In genomic region chr7:144417644-144418343, GRCm38 (mm10) we compare ENCODE assay signal across 8 mouse cellular contexts. TPM values are rescaled to one million over a fixed set of nuclear protein-coding genes. Genes with fewer than 3 reads are reported as not detected.
DNase-seq lines count a peak whose midpoint lies in the region; ATAC-seq lines count a peak whose summit lies in the region.

No protein-coding gene starts in this region.

- H3K4me3 ChIP-seq in limb, embryonic 13.5 days = no peak overlapping the region
- no peak overlapping the region for H3K4me3 ChIP-seq in limb, embryonic 10.5 days
- no peak overlapping the region for H3K4me3 ChIP-seq in hindbrain, embryonic 16.5 days (ENCODE audit: low read length)
- no peak overlapping the region for H3K4me3 ChIP-seq in limb, embryonic 15.5 days

- 47% methylated on average over 16 of the region's 16 CpGs for WGBS in limb, embryonic 13.5 days
- WGBS in limb, embryonic 10.5 days = 66% methylated on average over 16 of the region's 16 CpGs
- WGBS in hindbrain, embryonic 16.5 days = 11% methylated on average over 16 of the region's 16 CpGs
- 35% methylated on average over 16 of the region's 16 CpGs for WGBS in limb, embryonic 15.5 days

- H3K9me3 ChIP-seq in limb, embryonic 13.5 days = no peaks in the 10 kb centered on the region
- H3K9me3 ChIP-seq in limb, embryonic 10.5 days (replicated peaks) = no peaks in the 10 kb centered on the region
- no peaks in the 10 kb centered on the region for H3K9me3 ChIP-seq in hindbrain, embryonic 16.5 days (ENCODE audit: control insufficient read depth, low read length)
- no peaks in the 10 kb centered on the region for H3K9me3 ChIP-seq in limb, embryonic 15.5 days

- peak; percentile 13; the same call in 1 of the 2 replicates for ATAC-seq in limb, embryonic 13.5 days (ENCODE audit: low FRiP score, low read depth)
- peak; percentile 82 for ATAC-seq in frontal cortex, adult (ENCODE audit: low TSS enrichment)
- ATAC-seq in hindbrain, embryonic 16.5 days = peak; percentile 81
- ATAC-seq in limb, embryonic 15.5 days (ENCODE audit: insufficient number of reproducible peaks, low FRiP score, low TSS enrichment, low read depth) = peak; percentile 31; the same call in 1 of the 2 replicates

- no peaks in the 10 kb centered on the region for H3K27me3 ChIP-seq in limb, embryonic 13.5 days
- no peaks in the 10 kb centered on the region for H3K27me3 ChIP-seq in limb, embryonic 10.5 days (ENCODE audit: low read depth, poor library complexity, severe bottlenecking)
- H3K27me3 ChIP-seq in hindbrain, embryonic 16.5 days (replicated peaks; ENCODE audit: control insufficient read depth, insufficient read depth, low read length) = no peaks in the 10 kb centered on the region
- H3K27me3 ChIP-seq in limb, embryonic 15.5 days = 0 out of 2 replicates have a peak, but pooled peaks cover 6% of the 10 kb centered on the region

- no peak for DNase-seq in limb, embryonic 10.5 days (ENCODE audit: low spot score)
- peak; percentile 69 to 78 for DNase-seq in cerebellum, adult 18-20 months
- DNase-seq in retina, adult 2 months (ENCODE audit: low read depth, low spot score) = peak; percentile 34
- DNase-seq in spleen, adult 12 weeks (ENCODE audit: low spot score) = no peak

- H3K27ac ChIP-seq in limb, embryonic 13.5 days = peak overlapping the region; percentile 29; the same call in 1 of the 2 replicates
- no peak overlapping the region for H3K27ac ChIP-seq in limb, embryonic 10.5 days
- peak overlapping the region; percentile 69 for H3K27ac ChIP-seq in hindbrain, embryonic 16.5 days (ENCODE audit: low read depth, low read length)
- no peak overlapping the region for H3K27ac ChIP-seq in limb, embryonic 15.5 days

- H3K36me3 ChIP-seq in limb, embryonic 13.5 days = no peaks in the 10 kb centered on the region
- H3K36me3 ChIP-seq in limb, embryonic 10.5 days = no peaks in the 10 kb centered on the region
- H3K36me3 ChIP-seq in hindbrain, embryonic 16.5 days (ENCODE audit: control insufficient read depth, insufficient read depth, low read length) = no peaks in the 10 kb centered on the region
- H3K36me3 ChIP-seq in limb, embryonic 15.5 days = no peaks in the 10 kb centered on the region

- peaks cover 30% of the 10 kb centered on the region for H3K4me1 ChIP-seq in limb, embryonic 13.5 days
- H3K4me1 ChIP-seq in limb, embryonic 10.5 days = peaks cover 14% of the 10 kb centered on the region
- peaks cover 20% of the 10 kb centered on the region for H3K4me1 ChIP-seq in hindbrain, embryonic 16.5 days (ENCODE audit: control insufficient read depth, insufficient read depth, low read depth, low read length)
- H3K4me1 ChIP-seq in limb, embryonic 15.5 days = peaks cover 21% of the 10 kb centered on the region

- 0 out of 2 replicates have a peak overlapping the region, but pooled peaks have one; percentile 11 for H3K4me2 ChIP-seq in limb, embryonic 13.5 days (replicated peaks)
- H3K4me2 ChIP-seq in hindbrain, embryonic 16.5 days (ENCODE audit: low read length) = peak overlapping the region; percentile 38
- no peak overlapping the region for H3K4me2 ChIP-seq in limb, embryonic 15.5 days

- no peak overlapping the region for H3K9ac ChIP-seq in limb, embryonic 13.5 days
- peak overlapping the region; percentile 31 for H3K9ac ChIP-seq in hindbrain, embryonic 16.5 days (ENCODE audit: low read depth, low read length)
- H3K9ac ChIP-seq in limb, embryonic 15.5 days = no peak overlapping the region

RNA-seq across cellular contexts. Expression of gene Cttn, which starts 53.0 kb away (rescaled TPM):
- 184 and 192 TPM in 2 replicates for polyA plus RNA-seq in limb, embryonic 13.5 days (2015; fragmentation: Nextera tagmentation; extraction: Ambion mirVana)
- polyA plus RNA-seq in limb, embryonic 10.5 days (2016; fragmentation: Nextera tagmentation; extraction: Ambion mirVana) = 185 and 209 TPM in 2 replicates
- polyA plus RNA-seq in hindbrain, embryonic 16.5 days (2015; fragmentation: Nextera tagmentation; extraction: Ambion mirVana) = 181 and 192 TPM in 2 replicates
- 183 and 187 TPM in 2 replicates for polyA plus RNA-seq in limb, embryonic 15.5 days (2015; fragmentation: Nextera tagmentation; extraction: Ambion mirVana)

Comparison
In these comparisons a context has a peak if more than half of its experiments do, and no peak if none do; other contexts are left out.
1. H3K27ac ChIP-seq: peak in limb, embryonic 13.5 days (single experiment) and hindbrain, embryonic 16.5 days (single experiment); none in limb, embryonic 10.5 days (single experiment) and limb, embryonic 15.5 days (single experiment).
2. ATAC-seq: peak in every context shown above with its lines; median percentile 82 in frontal cortex, adult; 81 in hindbrain, embryonic 16.5 days; 31 in limb, embryonic 15.5 days; 13 in limb, embryonic 13.5 days.
3. DNase-seq: peak in cerebellum, adult 18-20 months (2 of 2) and retina, adult 2 months (single experiment); none in limb, embryonic 10.5 days (single experiment) and spleen, adult 12 weeks (single experiment).